Mouse (Mus musculus): ENCODE data around the gene Gm20388. TPM values are rescaled to one million over a fixed set of nuclear protein-coding genes. Genes with fewer than 3 reads are reported as not detected.

The Gm20388 gene
- polyA plus RNA-seq, 2 experiments, result 8.5 TPM; not detected in 1

GRCm38 (mm10) chr8:120464585-120464937 lies 553.9 kb downstream of the Gm20388 start:
- no peak for ATAC-seq (ENCODE audit: insufficient read depth)
- no peak overlapping the region for H3K27ac ChIP-seq
- H3K4me2 ChIP-seq (ENCODE audit: low read depth), result no peak overlapping the region
- TF ChIP-seq CTCF (IDR thresholded peaks at IDR 0.05; ENCODE audit: low read depth) (no peak), EP300 (IDR thresholded peaks at IDR 0.05; ENCODE audit: low read depth) (no peak)
- 68% methylated on average over 4 of the region's 4 CpGs for WGBS (ENCODE audit: insufficient replicate concordance)
- no peaks in the 10 kb centered on the region for H3K9me3 ChIP-seq (ENCODE audit: control insufficient read depth, low read length)
- H3K4me1 ChIP-seq (replicated peaks; ENCODE audit: control insufficient read depth in 2 of 2, insufficient read depth in 2 of 2, low read length in 1 of 2), result peaks cover 10 to 12% of the 10 kb centered on the region in 2 experiments; a peak in 3 of 4 replicates
- DNase-seq (ENCODE audit: low read depth in 3 of 3, low spot score in 3 of 3), result no peak
- no peak overlapping the region for H3K9ac ChIP-seq (replicated peaks)
- H3K27me3 ChIP-seq (ENCODE audit: control insufficient read depth, insufficient read depth, low read length), result peaks cover 3% of the 10 kb centered on the region
- H3K36me3 ChIP-seq (replicated peaks; ENCODE audit: control insufficient read depth, insufficient read depth, low read depth), result no peaks in the 10 kb centered on the region
- H3K4me3 ChIP-seq (ENCODE audit: insufficient read depth in 1 of 2, low read depth in 2 of 2, low read length in 2 of 2), result no peak overlapping the region

- H3K4me1 ChIP-seq (replicated peaks; ENCODE audit: control insufficient read depth in 2 of 2, insufficient read depth in 2 of 2, low read length in 1 of 2), result peaks cover 10 to 12% of the 10 kb centered on the region in 2 experiments; a peak in 3 of 4 replicates
- no peak for TF ChIP-seq EP300 (IDR thresholded peaks at IDR 0.05; ENCODE audit: low read depth)
- no peak for TF ChIP-seq CTCF (IDR thresholded peaks at IDR 0.05; ENCODE audit: low read depth)
Measured at GRCm38 (mm10) chr8:120465710-120466109, 555.1 kb downstream of the Gm20388 start.

DNA sequence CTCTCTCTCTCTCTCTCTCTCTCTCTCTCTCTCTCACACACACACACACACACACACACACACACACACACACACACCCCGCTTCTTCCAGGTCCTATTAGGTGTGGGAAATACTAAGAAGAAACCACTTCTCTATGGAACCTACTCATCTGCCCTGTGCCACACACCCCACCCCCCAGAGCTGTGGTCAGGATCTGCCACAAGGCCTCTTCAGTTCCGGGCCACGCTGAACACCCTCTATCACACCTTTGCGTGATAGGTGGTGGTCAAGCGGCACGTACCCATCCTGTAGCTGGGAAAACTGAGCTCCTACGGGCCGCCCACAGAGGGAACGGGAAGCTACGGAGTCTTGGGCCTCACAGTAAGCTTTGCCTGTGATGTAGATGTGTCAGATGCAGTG lies 555.6 kb downstream of the Gm20388 start:
- DNase-seq (ENCODE audit: low read depth in 3 of 3, low spot score in 3 of 3) (no peak), ATAC-seq (ENCODE audit: insufficient read depth) (no peak)
- WGBS (ENCODE audit: insufficient replicate concordance), result 36% methylated on average over 10 of the region's 10 CpGs
- Histone ChIP-seq H3K4me1 (replicated peaks; ENCODE audit: control insufficient read depth in 2 of 2, insufficient read depth in 2 of 2, low read length in 1 of 2) (peaks cover 11 to 12% of the 10 kb centered on the region in 2 experiments), H3K27me3 (ENCODE audit: control insufficient read depth, insufficient read depth, low read length) (peaks cover 3% of the 10 kb centered on the region), H3K27ac (no peak overlapping the region), H3K4me2 (ENCODE audit: low read depth) (no peak overlapping the region), H3K36me3 (replicated peaks; ENCODE audit: control insufficient read depth, insufficient read depth, low read depth) (no peaks in the 10 kb centered on the region), H3K4me3 (ENCODE audit: insufficient read depth in 1 of 2, low read depth in 2 of 2, low read length in 2 of 2) (no peak overlapping the region), H3K9ac (replicated peaks) (no peak overlapping the region), H3K9me3 (ENCODE audit: control insufficient read depth, low read length) (no peaks in the 10 kb centered on the region)
- TF ChIP-seq CTCF (IDR thresholded peaks at IDR 0.05; ENCODE audit: low read depth) (no peak), EP300 (IDR thresholded peaks at IDR 0.05; ENCODE audit: low read depth) (no peak)

More at GRCm38 (mm10) chr8:120465710-120466109, 555.1 kb downstream of the Gm20388 start:
- H3K4me3 ChIP-seq (ENCODE audit: insufficient read depth in 1 of 2, low read depth in 2 of 2, low read length in 2 of 2), result no peak overlapping the region
- 51% methylated on average over 8 of the region's 8 CpGs for WGBS (ENCODE audit: insufficient replicate concordance)
- H3K27me3 ChIP-seq (ENCODE audit: control insufficient read depth, insufficient read depth, low read length), result peaks cover 3% of the 10 kb centered on the region
- H3K36me3 ChIP-seq (replicated peaks; ENCODE audit: control insufficient read depth, insufficient read depth, low read depth), result no peaks in the 10 kb centered on the region
- H3K27ac ChIP-seq, result no peak overlapping the region
- ATAC-seq (ENCODE audit: insufficient read depth) (no peak), DNase-seq (ENCODE audit: low read depth in 3 of 3, low spot score in 3 of 3) (no peak)
- no peak overlapping the region for H3K9ac ChIP-seq (replicated peaks)
- no peaks in the 10 kb centered on the region for H3K9me3 ChIP-seq (ENCODE audit: control insufficient read depth, low read length)
- no peak overlapping the region for H3K4me2 ChIP-seq (ENCODE audit: low read depth)

DNA sequence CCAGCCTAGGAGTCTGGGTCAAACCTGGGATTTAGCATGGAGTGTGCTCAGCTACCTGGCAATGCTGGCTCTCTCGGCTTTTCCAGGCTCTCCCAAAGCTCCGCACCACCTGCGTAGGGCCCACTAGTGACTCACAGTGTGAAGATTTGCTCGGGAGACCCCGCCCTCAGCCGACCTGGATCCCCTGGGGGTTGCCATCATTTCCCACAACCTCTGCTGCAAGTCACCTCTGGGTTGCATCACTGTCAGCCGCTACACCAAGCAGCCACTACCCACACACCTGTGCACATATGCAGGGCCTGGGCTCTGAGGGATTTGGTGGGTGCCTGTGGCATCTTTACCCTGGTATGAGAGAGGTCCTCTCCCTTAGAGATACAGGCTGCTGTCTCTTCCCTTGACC lies 557.0 kb downstream of the Gm20388 start:
- H3K9me3 ChIP-seq (ENCODE audit: control insufficient read depth, low read length), result no peaks in the 10 kb centered on the region
- no peak overlapping the region for H3K27ac ChIP-seq
- no peak overlapping the region for H3K4me2 ChIP-seq (ENCODE audit: low read depth)
- H3K9ac ChIP-seq (replicated peaks), result no peak overlapping the region
- peaks cover 3% of the 10 kb centered on the region for H3K27me3 ChIP-seq (ENCODE audit: control insufficient read depth, insufficient read depth, low read length)
- no peak for ATAC-seq (ENCODE audit: insufficient read depth)
- peaks cover 8 to 13% of the 10 kb centered on the region in 2 experiments for H3K4me1 ChIP-seq (replicated peaks; ENCODE audit: control insufficient read depth in 2 of 2, insufficient read depth in 2 of 2, low read length in 1 of 2)
- 74% methylated on average over 7 of the region's 7 CpGs for whole genome bisulfite sequencing (ENCODE audit: insufficient replicate concordance)
- no peaks in the 10 kb centered on the region for H3K36me3 ChIP-seq (replicated peaks; ENCODE audit: control insufficient read depth, insufficient read depth, low read depth)
- DNase-seq (ENCODE audit: low read depth in 3 of 3, low spot score in 3 of 3), result no peak
- TF ChIP-seq EP300 (IDR thresholded peaks at IDR 0.05; ENCODE audit: low read depth) (no peak), CTCF (IDR thresholded peaks at IDR 0.05; ENCODE audit: low read depth) (no peak)
- H3K4me3 ChIP-seq (ENCODE audit: insufficient read depth in 1 of 2, low read depth in 2 of 2, low read length in 2 of 2), result no peak overlapping the region

DNA sequence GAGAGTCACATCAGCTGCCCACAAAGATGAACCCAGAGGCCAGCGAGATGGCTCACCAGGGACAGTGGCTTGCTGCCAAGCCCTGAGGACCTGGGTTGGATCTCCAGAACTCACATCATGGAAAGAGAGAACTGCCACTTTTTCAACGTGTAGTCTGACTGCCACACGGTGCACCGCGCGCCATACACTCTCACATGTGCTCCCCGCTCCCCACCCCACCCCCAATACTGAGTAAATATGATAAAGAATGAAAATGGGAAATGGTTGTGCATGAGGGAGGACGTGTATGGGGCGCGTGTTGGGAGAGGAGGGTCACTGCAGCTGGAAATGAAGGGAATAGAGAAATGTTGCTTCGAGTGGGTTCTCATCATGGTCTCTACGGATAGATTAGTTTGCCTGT lies 559.5 kb downstream of the Gm20388 start:
- Histone ChIP-seq H3K27ac (no peak overlapping the region), H3K4me1 (replicated peaks; ENCODE audit: control insufficient read depth in 2 of 2, insufficient read depth in 2 of 2, low read length in 1 of 2) (peaks cover 24 to 26% of the 10 kb centered on the region in 2 experiments), H3K4me2 (ENCODE audit: low read depth) (no peak overlapping the region), H3K36me3 (replicated peaks; ENCODE audit: control insufficient read depth, insufficient read depth, low read depth) (no peaks in the 10 kb centered on the region), H3K9ac (replicated peaks) (no peak overlapping the region), H3K9me3 (ENCODE audit: control insufficient read depth, low read length) (no peaks in the 10 kb centered on the region), H3K27me3 (ENCODE audit: control insufficient read depth, insufficient read depth, low read length) (peaks cover 3% of the 10 kb centered on the region), H3K4me3 (ENCODE audit: insufficient read depth in 1 of 2, low read depth in 2 of 2, low read length in 2 of 2) (no peak overlapping the region)
- DNase-seq (ENCODE audit: low read depth in 3 of 3, low spot score in 3 of 3) (no peak), ATAC-seq (ENCODE audit: insufficient read depth) (no peak)
- TF ChIP-seq CTCF (IDR thresholded peaks at IDR 0.05; ENCODE audit: low read depth) (no peak), EP300 (IDR thresholded peaks at IDR 0.05; ENCODE audit: low read depth) (no peak)
- 69% methylated on average over 12 of the region's 12 CpGs for whole genome bisulfite sequencing (ENCODE audit: insufficient replicate concordance)

All from liver, embryonic 14.5 days (tissue).